Mouse (Mus musculus): ENCODE data around the gene Dedd2. TPM values are rescaled to one million over a fixed set of nuclear protein-coding genes. Genes with fewer than 3 reads are reported as not detected.

Gene Dedd2
- total RNA-seq, 4 experiments from 2014 or later: 22.0 to 28.9 (median 26.5) TPM

DNA sequence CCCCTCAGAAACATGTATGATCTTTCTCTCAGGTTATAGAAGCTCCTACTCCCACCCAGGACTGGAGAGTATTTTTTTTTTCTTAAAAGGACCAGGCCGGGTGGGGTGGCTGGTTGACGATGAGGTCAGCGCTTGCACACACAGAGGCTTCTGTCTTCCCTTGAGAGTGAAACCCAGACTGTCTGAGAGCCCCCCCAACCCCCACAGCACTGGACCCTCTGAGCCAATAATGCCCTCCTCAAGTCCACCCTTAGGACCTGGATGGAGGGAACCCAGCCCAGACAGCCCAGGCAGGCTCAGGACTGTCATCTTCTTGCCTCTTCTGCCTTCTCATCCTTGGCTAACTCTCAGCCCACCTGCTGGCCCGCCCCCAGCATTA, 26.3 kb upstream of the Dedd2 start:
- DNase-seq (ENCODE audit: low spot score in 2 of 2): no peak

DNA sequence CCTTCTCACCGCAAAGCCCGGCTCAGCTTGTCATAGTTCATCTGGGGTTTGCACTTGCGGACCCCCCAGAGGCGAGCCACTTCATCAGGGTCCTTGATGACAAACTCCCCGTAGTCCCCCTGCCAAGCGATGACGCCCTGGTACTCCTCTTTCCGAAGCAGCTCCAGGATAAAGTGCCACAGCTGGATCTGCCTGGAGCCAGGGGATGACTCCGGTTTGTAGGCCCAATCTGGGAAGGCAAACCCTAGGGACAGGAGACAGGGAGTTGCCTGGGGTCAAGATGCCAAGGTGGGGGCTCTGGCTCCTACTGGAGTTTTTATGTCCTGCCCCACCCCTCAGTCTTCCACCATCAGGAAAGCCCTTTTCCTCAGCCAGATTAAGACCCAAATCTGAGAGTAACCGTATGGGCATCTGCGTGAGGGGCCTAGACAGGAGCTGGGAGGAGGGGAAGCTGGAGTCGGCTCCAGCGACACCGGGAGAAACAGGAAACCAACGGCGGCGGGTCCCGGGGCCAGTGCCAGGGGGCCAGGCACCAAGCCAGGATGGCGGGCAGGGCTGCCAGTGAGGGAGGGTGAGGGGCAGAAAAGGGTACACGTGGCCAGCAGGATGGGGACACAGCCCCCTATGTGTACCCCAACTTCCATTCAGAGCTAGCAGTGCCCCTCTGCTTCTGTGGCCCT, 25.8 kb upstream of the Dedd2 start:
- DNase-seq (ENCODE audit: low spot score in 2 of 2): peak; percentile 62 to 71

DNA sequence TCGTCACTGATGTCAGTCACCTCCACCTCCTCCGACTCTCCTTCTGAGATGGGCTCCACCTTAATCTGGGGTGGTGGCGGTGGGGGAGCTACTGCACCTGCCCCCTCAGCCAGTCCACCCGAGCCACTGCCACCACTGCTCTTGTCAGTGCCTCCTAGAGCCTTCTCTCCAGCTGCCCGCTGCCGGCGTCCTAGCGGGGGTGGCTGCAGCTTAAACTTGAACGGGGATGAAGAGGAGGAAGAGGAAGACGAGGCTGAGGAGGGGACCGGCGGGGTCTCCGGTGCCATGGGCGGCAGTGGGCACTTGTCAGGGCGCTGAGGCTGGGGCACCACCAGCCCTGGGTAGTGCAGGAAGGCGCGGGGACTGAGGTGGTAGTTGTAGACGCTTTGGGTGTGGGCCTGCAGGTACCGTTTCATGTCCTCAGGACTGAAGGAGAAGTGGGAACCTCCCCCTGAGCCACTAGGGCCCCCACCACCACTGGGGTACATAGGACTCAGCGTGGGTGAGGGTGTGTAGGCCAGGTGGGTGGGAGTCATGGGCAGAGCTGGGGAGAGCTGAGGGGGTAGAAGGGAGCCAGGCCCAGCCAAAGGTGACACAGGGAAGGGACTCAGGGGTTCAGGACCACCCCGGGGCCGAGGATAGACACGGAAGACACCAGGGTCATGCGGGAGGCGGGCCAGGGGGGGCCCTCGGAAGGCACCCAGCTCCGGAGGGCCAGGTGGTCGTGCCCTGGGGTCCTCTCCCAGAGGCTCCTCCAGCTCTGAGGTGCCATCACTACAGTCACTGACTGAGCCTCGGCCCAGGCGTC, 24.4 kb upstream of the Dedd2 start:
- DNase-seq (ENCODE audit: low spot score in 2 of 2): no peak

DNA sequence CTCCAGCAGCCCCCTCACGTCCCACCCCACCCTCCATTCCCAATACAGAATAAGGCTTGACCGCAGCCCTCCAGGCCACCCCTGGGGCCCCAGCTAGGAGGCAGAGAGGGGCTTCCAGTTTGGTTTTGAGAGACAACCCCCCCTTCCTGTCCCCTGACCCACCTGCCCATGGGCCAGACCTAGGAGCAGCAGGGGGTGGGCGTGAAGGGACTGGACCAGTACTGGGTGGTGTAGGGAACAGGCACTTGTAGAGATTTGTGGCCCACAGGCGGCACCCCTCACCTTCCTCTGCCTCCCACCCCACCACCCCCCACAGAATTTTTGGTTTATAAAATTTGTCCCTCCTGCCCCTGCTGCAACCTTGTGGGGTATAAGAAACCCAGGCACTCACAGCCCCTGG, 22.9 kb upstream of the Dedd2 start:
- DNase-seq (ENCODE audit: low spot score in 2 of 2): no peak

DNA sequence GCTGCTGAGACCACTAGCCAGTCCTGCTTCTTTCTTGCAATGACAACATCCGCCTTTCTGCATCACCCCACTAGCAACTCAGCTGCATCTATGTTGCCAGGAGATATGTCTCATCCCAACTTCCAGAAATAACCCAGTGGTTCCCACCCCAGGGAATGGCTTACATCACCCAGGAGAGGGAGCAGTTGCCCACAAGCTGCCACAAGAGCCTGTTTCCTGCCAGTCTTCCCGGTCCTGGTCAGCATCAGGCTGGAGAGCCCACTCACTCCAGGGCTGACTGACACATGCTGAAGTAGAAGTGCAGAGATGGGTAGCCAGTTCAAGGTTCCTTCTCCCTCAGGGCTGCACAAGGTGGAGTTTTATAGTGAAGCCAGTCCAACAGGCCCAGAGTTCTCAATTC, 20.6 kb upstream of the Dedd2 start:
- DNase-seq (ENCODE audit: low spot score in 2 of 2): peak; percentile 79 to 84

DNA sequence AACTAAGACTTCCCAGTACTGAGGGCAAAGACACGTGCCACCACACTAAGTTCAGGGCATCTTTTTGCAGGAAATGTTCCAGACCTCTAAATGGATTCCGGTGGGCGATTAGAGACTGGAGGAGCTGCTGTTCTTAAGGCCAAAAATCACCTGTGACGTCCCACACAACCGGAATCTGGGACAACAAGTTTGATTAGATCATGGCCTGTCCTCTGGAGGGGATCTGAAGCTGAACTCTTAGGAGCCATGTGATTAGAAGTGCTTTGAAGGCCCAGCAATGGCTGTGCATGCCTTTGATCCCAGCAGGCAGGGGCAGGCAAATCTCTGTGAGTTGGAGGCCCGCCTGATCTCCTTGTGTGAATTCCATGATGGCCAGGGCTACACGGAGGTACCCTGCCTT, 20.2 kb upstream of the Dedd2 start:
- DNase-seq (ENCODE audit: low spot score in 2 of 2): no peak

DNA sequence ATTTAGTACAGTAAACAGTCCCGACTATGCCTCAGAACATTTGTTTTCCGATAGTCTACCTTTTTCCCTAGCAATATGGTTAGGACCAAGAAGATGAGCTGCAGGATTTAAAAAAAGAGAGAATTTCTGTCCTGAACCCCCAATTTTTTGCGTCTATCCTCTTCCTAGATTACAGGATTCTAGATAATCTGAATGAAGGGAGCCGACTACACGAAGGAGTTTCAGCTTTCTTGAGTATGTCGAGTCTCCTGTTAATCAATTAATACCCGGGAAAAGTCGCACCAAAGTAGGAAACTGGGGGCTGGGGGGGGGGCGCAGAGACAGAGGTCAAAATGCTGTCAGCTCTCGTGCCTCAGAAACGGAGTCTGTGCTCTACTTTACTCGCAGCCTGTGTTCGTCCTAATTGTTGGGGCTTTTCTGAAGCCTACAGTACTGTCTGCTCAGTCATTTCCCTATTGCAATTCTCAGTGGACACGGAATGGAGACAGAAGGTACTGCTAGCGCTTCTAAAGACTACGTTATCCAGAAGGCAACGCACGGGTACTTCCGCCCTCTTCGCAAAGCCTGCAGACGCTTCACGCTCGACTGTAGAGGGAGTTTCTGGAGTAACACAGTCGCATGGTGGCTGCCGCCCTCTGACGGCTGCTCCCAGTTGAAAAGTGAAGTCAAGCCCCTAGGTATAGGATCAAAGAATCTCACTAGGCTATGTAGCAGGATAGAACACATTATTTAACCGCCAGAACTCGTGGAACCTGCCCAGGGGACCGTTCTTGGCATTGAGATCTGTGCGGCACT, 18.6 kb upstream of the Dedd2 start:
- DNase-seq (ENCODE audit: low spot score in 2 of 2): peak; percentile 89 to 90

DNA sequence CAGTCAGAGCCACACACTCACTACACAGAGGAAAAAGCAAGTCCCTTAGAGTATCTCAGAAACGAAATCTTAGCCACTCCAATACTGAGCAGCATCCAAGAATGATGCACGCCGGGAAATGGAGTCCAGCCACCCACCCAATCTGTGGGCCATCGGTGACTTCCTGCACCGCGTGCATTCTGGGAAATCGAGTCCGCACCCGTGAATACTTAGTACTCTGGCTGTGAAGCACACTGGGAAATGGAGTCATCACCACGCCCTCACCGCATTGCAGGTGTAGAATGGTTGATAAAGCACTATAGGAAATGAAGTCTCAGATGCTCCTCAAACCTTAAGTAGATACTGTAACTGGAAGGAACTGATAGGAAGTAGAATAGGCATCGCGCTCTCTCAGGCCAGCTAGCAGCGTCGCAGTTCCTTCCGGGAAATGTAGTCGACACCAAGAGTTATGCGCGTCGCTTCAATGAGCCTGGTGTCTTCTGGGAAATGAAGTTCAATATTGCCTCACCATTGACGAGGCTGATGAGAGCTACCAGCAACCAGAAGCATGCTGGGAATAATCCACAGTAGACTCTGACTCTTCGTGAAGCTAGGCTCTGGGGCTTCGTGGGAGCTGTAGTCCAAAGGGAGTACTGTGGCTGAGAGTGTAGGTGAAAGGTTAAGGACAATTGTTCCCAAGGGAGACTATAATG, 17.7 kb upstream of the Dedd2 start:
- DNase-seq (ENCODE audit: low spot score in 2 of 2): peak; percentile 96

DNA sequence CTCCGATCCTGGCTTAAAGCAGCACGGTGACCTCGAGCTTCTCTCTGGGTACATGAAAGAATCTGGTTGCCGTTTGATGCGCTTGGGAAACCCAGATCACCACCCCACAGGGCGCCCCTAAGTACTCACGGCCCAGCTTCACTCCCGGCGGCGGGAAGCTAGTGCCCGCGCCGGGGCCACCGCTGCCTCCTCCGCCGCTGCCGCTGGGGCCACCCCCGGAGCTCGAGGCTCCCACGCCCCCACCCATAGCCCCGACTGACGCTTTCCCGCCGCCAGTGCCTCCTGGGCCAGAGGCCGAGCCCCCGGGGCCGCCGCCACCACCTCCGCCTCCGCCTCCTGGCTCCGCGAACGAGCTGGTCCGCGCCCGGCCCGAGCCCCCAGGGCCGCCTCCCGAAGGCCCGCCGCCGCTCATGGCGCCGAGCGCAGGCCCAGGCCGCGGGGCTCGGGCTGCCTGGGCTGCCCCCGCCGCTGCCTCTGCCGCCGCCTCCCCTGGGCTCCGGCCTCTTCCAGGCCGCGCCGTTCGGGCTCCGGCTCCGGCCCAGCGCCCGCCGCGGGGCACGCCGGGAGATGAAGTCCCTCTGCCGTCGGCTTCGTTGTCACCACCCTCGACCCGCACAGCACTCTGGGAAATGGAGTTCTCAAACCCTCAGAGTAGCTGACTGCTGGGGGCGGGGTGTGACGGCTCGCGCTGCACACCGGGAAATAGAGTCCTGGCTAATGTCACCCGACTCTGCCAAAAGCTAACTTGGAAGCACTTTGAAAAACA, 17.0 kb upstream of the Dedd2 start, which contains the start of gene Gsk3a:
Gsk3a (minus strand) TSS at position 603 of the 766 bp plus-strand sequence.
- peak; percentile 97 to 98 for DNase-seq (ENCODE audit: low spot score in 2 of 2)

DNA sequence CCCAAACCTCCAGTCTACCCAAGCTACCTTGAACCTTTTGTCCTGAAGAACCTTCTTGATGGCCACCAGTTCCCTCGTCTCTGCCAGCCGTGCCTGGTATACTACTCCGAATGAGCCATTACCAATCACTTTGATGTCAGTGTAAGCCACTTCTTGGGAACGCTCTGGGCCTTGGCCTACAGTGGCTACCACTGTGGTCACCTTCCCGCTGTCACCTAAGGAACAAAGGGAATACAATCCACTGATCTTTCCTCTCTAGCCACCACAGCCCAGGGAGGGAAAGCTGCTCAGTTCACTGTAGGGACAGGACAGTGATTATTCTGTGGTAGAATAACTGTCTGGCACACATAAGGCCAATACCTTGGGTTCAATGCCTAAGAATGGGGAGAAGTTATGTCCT, 15.1 kb upstream of the Dedd2 start:
- DNase-seq (ENCODE audit: low spot score in 2 of 2): no peak

DNA sequence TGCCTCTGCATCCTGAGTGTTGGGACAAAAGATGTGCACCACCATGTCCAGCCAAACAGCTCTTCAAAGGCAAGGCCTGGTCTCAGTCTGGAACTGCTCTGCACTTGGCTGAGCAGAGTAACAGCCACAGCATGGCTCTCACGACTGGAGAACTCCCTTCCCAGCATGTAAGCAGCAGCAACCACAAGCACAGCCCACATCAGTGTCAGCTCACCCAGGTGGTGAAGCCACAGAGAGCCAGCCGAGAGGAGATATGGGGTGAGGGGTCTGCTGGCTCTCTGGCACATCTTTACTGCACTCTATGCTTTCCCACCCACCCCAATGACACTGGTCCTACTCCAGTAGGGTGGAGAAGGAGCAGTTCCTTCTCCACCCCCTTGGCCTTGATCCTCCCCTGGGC, 12.6 kb upstream of the Dedd2 start:
- DNase-seq (ENCODE audit: low spot score in 2 of 2): no peak

DNA sequence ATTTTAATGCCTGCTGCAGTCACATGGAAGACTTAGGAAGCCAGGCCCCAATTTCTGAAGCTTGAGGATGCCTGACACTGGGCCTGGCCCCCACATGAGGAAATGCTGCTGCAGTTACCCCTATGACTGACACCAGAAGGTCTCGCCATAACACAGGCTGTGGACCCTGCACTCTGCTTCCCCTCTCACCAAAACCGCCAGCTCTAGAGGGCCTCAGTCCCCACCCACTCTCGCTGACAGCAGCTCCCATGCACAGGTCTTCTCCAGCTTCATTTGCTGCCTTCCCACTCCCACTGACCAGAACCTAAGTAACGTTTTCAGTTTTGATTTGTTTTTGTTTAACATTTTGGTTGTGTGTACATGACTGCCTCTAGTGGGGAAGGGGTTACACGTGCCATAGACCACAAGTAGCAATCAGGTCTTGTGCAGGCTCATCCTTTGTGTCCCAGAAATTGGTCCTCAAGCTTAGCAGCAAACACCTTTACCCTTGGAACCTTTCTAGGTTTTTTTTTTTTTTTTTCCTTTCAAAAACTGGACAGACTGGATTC, 11.8 kb upstream of the Dedd2 start:
- no peak for DNase-seq (ENCODE audit: low spot score in 2 of 2)

DNA sequence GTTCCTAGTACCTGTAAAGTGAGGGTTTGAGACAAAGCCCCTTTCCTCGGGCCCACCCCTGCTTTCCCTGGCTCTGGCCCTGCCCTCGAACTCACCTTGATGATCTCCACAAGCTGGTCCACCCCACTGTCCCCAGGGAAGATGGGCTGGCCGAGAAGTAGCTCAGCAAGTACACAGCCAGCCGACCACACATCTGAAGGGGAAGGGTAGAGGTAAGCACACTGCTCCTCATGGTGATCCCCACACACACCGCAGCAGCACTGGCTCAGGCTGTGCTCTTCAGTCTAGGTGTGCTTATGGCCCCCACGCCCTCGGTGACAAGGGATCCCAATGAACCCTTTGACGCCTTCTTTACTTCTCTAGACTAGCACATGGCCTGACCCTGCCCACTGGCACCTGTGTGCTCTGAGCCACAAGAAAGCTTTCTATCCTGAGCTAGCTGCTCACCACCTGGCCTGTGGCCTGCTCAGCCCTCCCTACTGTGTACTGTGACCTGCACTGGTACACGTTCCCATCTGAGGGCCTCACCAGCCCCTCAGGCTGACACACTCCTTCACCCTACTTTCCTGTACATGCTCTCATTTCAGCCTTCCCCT, 10.4 kb upstream of the Dedd2 start:
- no peak for DNase-seq (ENCODE audit: low spot score in 2 of 2)

DNA sequence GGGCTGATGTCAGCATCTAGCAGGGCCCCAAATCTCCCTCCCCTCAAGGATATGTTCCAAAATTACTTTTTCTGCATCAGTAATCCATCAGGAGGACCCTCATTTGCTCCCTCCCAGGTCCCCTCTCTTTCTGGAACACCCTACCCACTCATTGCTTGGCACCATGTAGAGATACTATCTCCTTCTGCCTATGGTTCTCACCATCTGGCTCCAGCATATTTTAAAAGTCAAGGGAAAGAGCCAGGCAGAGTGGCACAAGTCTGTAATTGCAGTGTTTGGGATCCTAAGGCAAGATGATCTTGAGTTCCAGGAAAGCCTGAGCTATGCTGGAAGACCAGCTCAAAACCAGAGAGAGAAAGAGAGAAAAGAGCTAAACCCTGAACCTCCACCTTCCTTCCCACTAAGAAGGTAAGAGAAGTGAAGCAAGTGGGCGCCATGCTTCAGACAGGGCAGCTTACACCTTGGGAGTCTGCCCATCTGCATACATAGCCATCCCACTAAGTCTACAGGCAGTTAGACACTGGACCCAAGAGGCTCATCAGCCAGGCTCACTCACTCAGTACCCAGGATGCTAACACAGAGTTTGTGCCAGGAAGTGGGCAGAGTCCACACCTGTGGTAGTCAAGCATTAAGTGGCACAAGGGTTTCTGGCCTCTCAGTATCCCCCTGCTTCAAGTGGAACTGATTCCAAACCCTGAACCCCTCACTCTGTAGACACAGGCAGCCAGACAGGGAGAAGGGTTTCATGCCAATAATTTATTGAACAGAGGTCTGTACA, 7.3 kb upstream of the Dedd2 start:
- DNase-seq (ENCODE audit: low spot score in 2 of 2): no peak

DNA sequence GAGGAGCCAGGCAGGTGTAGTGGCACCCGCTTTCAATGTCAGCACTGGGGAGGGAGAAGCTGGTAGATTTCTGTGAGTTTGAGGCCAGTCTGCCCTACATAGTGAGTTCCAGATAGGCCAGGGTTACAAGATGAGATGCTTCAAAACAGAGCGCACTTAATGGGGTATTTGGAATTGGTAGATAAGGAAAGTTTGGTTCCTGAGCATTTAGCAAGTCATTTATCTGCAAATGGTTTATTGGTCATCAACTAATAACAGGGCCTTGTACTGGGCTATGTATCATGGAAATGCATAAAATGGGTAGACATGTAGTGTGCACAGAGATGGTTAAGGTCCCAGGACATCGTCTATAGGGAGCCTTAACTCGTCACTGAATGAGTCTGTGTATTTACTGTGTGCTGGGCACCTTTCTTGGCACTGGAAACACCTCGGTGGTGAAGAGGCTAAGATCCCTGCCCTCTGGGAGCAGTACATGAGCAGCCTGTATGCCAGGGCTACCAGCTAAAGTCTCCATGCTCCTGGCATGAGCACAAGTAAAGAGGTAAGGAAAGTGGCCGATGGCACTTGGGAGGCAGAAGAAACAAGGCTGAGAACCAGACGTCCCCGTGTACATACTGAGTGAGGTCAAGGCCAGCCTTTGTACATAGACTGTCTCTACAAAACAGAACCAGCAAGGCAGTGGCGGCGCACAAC, 2.0 kb upstream of the Dedd2 start:
- no peak for DNase-seq (ENCODE audit: low spot score in 2 of 2)

DNA sequence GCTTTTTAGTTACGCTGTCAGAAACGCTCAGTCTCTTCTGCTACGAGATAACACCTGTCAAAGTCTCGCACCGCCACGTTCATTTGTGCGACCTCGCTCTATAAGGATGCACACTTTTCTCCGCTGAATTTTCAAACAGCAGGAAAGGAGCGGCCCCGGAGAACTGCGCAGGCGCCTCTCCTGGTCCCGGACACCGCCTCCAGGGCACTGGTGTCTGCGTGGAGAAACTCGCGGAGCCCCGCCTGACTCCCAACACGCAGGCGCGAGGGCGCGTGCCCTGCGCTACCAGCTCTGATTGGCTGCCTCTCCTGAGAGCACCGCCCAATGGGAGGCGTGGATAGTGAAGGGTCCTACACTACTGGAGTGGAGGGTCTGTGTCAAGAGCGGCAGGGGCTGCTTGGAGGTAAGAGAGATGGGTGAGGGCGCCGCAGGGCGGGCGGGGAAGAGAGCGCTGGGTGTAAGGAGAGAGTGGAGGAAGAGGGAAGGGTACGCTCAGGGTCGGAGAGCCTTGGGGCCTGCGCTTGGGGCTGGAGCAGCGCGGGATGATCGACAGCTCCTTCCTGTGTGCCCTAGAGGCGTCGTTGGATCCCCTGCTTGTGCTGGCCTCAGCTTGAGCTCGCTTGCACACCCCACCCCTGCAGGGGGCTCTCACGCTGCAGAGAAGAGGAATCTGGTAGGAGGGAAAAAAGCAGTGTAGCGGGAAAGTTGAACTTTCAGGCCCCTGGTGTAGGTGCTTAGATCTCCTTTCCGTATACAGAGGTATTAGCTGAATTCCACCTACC, 878 bp upstream of the Dedd2 start, which contains the start of gene Zfp526:
Zfp526 (plus strand) TSS at position 324 of the 782 bp plus-strand sequence.
- DNase-seq (ENCODE audit: low spot score in 2 of 2): peak; percentile 97

DNA sequence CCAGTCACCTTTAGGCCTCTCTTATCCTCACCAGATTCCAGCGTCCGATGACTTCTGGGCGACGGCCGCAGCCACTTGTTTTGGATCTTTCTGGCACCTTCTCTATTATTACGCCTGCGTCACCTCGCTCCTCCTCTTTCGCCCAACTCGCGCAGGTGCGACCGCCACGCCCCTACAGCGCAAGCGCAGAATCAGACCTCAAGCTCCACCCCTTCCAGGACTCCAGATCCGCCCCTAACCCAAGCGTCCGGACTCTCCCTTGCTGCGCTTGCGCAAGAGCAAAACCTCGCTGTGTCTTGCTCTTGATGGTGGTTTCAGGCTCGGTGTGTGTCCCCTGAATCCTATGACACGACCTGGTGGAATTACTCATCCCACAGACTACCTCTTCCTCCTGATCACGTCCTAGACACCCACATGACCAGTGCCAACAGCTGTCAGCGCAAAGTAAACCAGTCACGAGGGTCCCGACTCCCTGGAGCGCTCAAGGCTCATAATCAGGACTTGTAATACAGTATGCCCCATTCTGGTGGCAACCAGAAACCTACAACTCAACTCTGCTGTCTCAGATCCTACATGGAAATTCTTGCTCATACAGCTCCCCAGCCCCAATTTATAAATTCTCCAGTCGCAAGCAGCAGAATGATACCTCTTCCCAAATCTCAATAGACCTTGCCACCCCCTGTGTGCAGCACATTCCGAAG, 509 bp downstream of the Dedd2 start:
- peak; percentile 94 for DNase-seq (ENCODE audit: low spot score in 2 of 2)

Measured in layer of hippocampus, adult 8-10 months (tissue).